Mouse (Mus musculus) urinary bladder, postnatal 25 days (tissue): ENCODE measurements around the gene Gm10160.
A peak's percentile ranks its signal among the peaks of the same experiment; 100 is the strongest.

Source experiments
- DNase-seq: peaks from one replicate; pipeline ENCODE4 v3.0.0; 2022; ENCODE audit warnings: low spot score

Gene Gm10160

GRCm38 (mm10) chr7:81855694-81856093 lies at the start of gene Gm10160:
Gene Gm10160, minus strand, starts transcription at chr7:81855794.
- DNase-seq = no peak

DNA sequence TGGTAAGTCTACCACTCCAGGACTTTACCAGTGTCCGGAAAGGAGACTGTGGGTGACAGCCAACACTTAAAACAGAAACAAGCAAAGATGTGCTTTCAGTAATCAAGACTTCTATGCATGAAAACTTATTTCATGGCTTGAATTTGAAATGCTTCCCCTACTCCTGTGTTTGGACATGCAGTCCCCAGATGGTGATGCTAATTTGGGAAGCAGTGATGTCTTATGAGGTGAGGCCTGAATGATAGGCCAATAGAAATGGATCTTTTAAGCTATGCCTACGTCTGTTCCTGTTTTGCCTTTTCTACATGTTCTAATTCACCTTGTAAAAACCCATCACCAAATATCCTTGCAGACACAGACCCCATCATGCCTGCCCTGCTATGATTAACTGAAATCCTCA lies 49.3 kb upstream of the Gm10160 start:
- DNase-seq = no peak

DNA sequence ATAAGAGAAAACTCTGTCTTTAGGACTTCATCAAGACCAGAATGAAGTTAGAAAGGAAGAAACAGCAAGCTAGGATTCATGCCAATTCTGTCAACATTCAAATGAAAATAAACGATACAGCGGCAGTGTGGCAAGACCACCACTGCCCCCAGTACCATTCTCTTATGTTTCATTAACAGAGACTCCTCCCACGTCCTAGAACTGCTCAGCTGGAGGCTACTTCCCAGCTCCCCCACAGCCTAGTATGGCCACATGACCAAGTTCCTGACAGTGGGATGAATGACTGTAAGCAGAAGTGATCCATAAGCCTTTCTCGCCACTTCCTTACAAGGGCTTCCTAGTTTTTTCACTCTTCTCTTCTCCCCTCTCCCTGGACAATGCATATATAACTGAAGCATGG lies 48.5 kb upstream of the Gm10160 start:
- DNase-seq = no peak

DNA sequence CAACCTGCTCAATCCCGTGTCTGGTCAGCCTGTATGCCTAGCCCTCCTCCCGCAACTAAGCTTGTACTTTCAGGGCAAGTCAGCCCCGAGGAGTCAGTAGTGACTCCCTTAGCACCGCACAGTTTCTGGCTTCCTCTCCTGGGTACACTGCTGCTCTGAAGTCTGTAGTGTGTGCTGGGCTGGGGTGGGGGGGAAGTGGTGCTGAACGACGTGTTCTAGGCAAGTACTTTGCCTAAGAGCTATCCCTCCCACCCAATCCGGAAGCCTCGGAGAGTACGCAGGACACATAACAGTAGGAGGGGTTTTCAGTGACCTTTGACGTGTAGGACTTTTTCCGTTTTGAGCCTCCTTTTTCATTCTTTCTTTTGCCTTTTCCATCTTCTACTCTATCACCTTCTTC lies 43.8 kb upstream of the Gm10160 start:
- DNase-seq = no peak

DNA sequence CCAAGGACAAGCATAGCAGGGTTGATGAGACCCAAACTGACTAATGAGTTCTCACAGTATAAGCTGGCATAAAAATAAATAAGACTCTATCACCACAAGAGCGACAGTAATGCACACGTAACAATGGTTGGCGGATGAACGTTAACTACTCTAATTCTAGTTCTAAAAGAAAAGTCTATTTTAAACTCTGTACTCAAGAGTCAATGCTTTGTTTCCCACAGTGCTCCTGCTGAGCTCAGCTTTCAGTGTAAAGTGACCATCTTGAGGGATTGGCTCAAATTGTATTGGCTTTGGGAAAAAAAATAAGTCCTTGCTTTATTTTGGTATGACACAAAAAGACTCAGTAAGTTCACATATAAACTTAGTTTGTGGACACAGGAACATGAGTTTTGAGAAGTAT lies 29.5 kb upstream of the Gm10160 start:
- DNase-seq = no peak

- DNase-seq = no peak
Measured at GRCm38 (mm10) chr7:81881600-81881999, 26.0 kb upstream of the Gm10160 start.

GRCm38 (mm10) chr7:81880797-81881196 lies 25.2 kb upstream of the Gm10160 start:
- no peak for DNase-seq

GRCm38 (mm10) chr7:81880286-81880685 lies 24.7 kb upstream of the Gm10160 start:
- no peak for DNase-seq

DNA sequence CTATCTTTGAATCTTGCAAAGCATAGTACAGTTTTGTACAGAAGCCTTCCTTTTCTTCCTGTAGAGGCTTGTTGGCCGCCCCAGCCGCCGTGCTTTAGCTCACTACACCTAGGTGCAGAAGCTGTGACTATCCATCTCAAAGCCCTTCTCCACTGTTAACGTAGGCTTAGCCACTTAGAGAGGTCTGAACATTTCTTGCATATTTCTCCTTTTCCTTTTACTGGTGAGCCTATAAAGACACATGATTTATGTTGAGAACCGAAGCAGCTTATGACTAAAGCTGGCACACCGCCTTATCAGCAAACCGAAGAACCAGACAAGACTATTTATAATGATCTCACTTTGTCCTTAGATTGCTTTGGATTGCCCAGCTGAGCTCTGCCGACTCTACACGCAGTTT lies 19.8 kb upstream of the Gm10160 start:
- no peak for DNase-seq

DNA sequence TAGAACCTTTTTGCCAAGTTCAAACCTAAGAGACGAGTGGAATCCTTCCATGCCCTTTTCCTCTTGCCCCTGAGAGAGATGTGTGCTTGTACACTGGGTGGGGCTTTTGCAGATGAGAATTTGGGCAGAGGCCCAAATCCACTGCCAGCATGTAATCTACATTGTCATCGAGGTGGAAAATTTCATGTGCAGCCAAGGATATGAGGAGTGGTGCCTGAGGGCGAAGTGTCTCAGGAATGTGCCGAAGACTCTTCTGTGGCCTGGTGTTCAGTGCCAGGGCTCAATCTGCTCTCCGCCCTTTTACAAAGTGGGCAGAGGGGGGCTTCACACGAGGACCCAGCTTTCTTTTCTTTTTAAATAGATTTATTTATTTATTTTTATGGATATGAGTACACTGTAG lies 19.0 kb upstream of the Gm10160 start:
- no peak for DNase-seq

DNA sequence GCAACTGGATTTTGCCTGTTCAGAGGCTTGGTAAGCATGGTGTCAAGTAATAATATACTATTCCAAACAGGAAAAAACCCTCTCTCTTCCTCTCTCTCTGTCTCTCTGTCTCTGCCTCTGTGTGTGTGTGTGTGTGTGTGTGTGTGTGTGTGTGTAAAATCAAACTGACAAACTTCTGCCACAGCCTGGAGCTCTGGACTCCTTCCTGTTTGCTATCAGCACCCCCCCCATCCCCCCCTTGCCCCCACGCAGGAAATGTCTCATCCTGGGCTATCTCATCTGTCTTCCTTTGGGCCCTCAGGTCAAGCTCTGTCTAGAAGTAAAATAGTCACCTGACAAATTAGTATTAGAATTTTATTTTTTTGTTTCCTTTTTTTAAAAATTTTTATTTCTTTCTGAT lies 18.2 kb upstream of the Gm10160 start:
- DNase-seq = no peak

DNA sequence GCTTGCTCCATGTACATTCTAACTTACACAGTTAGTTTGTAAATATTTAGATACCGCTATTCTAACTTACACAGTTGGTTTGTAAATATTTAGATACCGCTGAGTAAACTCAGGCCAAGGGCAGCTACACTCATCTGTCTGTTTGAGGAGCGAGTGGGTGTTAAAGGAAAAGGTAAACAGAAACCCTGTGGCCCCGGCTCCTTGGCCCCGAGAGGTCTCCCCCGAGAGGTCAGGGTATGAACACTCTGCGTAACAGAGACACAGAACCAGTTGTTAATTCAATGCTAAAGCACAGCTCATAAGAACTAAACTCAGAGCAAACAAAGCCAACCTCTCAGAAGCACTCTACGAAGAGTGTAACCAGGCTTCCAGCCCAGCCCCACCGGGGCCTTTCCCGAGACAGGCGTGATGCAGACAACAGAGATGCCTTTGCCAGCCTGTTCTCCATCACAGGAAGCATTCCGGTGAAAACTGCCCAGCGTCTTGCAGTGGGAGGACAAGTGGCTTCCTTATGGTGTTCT lies 17.0 kb upstream of the Gm10160 start:
- no peak for DNase-seq

DNA sequence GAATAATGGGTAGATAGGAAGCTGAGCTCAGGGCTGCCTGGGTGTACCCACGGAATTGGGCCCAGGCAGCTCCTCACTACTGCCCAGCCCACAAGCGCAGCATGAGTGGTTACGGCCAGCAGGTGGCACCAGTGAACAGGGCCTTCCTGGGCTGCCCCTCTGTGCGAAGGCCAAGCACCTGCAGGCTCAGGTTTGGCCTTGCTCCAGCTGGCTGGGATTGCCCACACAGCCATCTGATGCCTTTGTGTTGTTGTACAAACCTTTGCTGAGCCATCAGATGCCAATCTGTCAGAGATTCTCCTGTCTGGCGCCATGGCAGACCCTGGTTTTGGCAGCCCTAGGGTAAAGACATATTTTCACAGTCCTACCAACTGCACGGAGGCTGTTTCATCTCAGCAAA lies 12.6 kb upstream of the Gm10160 start:
- DNase-seq = peak; percentile 58

DNA sequence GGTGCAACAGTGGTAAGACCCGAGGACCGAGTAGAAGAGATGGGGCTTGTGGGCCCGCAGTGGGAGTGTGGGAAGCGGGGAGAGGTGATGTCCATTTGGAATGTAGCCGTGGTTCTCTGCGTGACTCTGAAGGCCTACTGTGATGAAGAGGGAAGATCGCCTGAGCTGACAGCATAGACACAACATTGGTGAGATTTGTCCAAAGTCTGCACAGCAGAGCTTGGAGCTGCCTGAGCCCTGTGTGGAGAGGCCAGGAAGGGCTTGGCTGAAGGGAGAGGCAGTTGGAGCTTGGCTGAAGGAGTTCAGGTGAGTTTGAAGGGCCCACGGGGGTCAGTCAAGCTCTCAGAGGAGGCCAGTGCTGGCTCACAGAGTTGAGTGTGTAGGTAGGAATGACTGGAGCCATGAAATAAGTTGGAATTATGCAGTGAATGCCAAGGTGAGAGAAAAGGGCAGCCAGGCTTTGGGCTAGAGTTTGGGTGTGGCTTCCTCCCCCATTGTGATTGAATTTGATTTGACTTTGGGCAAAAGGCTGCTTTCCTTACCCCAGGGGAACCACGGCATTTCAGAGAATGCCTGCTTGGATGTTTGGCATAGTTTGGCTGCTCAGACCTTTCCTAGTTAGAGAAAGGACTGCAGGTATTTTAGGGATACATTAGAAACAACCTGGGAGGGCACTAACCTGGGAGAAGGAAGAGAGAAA lies 11.8 kb upstream of the Gm10160 start:
- DNase-seq = no peak

DNA sequence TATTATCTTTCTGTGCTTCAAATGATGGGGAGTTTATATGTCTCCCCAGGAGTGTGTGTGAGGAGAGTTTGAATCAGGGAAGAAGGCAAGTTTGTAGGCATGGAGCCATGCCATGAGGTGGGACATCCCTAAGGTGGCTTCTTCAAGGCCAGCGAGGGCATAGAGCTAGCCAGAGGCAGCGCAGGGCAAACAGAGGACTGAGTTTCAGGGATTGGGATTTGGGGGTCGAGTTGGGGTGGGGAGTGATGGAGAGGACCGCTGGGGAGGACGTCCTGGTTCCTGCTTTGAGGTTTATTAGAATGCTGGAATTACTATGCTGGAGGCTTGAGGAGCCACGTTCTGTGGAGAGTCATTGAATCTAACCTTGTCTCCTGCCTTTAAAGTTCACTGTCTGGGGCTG lies 10.3 kb upstream of the Gm10160 start:
- DNase-seq = no peak

- DNase-seq = no peak
Measured at GRCm38 (mm10) chr7:81864552-81864951, 9.0 kb upstream of the Gm10160 start.

DNA sequence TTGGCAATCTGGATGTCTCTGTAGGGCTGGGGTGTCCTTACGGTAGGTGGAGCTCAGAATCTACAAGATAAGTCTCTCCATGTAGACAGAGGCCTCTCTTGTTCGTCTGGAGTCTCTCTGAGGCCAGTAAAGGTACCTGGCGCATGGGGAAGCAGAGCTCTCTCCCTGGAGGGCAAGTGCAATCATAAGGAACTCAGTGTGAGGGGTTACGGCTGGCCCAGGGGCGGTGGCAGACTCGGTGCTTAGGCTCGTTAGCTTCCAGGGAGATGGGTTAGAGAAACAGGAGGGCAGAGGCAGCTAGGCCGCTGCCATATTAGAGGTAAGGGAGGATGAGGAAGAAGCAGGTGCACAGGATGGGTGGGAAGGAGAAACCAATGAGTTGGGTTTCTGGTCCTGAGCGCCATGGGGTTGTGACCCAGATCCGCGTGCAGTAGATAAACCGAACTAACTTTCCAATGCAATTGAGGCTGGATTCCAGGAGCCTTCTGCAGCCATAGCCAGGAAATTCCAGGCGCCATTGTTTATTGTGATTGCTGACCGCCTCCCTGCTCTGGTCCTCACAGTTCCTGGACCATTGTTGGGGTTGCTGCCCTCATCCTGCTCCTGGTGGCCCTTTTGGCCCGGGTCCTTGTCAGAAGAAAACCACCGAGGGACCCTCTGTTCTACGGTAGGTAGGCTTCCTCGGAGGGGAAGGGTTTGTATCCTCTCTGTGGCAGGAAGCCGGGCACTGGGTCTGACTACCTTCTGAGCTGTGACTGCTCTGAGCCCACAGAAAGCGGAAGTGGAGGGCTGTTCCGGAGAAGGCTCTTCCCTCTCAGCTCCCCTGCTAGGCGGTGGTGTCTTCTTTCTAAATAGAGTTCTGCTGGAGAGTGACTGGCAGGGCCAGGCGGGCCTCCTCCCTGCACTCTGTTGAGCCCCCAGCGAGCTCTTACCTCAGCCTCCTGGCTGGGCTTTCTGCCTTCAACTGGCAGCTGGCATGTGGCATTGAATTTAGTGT lies 7.3 kb upstream of the Gm10160 start:
- DNase-seq = no peak

- no peak for DNase-seq
Measured at GRCm38 (mm10) chr7:81861921-81862320, 6.3 kb upstream of the Gm10160 start.

GRCm38 (mm10) chr7:81861461-81861860 lies 5.9 kb upstream of the Gm10160 start:
- DNase-seq = no peak

GRCm38 (mm10) chr7:81860996-81861395 lies 5.4 kb upstream of the Gm10160 start:
- DNase-seq = no peak

DNA sequence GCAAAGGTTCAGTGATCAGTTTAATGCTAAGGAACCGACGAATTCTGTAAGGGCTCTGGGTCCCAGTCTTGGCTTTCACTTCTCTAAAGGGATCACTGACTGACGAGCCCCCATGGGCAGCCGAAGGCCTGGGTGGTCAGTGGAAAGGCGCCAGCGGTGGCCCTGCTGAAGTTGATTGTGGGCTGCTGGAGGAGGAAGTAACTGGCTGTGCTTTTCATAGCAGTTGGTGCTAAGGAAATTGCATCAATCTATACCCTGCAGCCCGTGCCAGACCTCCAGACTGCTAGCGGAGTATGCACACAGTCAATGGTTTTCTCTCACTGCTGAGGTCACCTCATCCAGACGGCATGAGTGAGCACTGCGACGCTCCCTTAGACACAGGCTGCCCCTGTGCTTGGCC lies 4.5 kb upstream of the Gm10160 start:
- DNase-seq = no peak

DNA sequence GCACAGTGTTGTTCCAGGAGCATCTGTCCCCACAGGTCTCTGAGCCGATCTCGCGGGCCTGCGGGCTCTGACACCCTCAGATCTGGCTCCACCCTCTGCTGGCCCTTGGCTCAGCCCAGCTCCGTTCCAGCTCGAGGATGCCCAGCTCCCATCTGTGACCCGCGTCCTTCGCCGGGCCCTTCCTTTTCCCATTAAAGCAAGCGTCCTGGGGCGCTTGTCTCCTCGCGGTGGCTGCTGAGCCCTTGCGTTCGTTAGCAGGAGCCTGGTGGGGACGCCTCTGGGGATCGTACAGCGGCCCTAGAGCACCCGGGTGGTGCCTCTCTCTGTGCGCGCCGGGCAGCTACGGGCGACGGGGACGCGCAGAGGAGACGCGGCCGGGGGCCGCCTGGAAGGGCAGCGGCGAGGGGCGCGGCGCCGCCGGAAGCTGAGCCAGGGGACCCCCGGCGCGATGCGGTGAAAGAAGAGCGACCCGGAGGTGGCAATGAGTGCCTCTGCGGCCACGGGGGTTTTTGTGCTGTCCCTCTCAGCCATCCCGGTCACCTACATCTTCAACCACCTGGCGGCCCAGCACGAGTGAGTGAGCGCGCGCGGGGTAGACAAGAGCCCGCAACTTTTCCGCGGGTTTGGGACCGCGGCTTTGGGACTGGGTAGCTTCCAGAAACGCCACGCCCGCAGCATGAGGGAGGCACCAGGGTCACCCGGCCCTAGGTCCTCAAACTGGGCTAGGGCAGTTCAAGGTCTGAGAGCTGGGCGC lies 3.6 kb upstream of the Gm10160 start, which contains the start of gene Tm6sf1:
Tm6sf1 (plus strand) TSS at position 34 of the 754 bp plus-strand sequence.
- peak; percentile 8 for DNase-seq
